Mouse (Mus musculus): Measurements from ENCODE around the gene Sox9. TPM values are rescaled to one million over a fixed set of nuclear protein-coding genes. Genes with fewer than 3 reads are reported as not detected.

Gene Sox9
- polyA plus RNA-seq, 1 experiment from 2014 or later = 209 TPM

- H3K4me2 ChIP-seq (replicated peaks) = no peak overlapping the region
- no peak for ATAC-seq (ENCODE audit: low FRiP score, low read depth)
- H3K27me3 ChIP-seq = no peaks in the 10 kb centered on the region; the same call in 1 of the 2 replicates
- H3K36me3 ChIP-seq = no peaks in the 10 kb centered on the region
- H3K9me3 ChIP-seq = no peaks in the 10 kb centered on the region
- no peak overlapping the region for H3K27ac ChIP-seq
- no peak overlapping the region for H3K4me3 ChIP-seq
- no peak overlapping the region for H3K9ac ChIP-seq
- WGBS = 53% methylated on average over 11 of the region's 11 CpGs
- peaks cover 21% of the 10 kb centered on the region for H3K4me1 ChIP-seq
Measured at GRCm38 (mm10) chr11:112834245-112835005, 52.4 kb downstream of the Sox9 start.

- peaks cover 27% of the 10 kb centered on the region for H3K4me1 ChIP-seq
- ATAC-seq (ENCODE audit: low FRiP score, low read depth) = no peak; the same call in 1 of the 2 replicates
- WGBS = 23% methylated on average over 7 of the region's 7 CpGs
- no peak overlapping the region for H3K9ac ChIP-seq
- no peak overlapping the region for H3K27ac ChIP-seq
- no peaks in the 10 kb centered on the region for H3K27me3 ChIP-seq
- H3K36me3 ChIP-seq = no peaks in the 10 kb centered on the region
- H3K4me2 ChIP-seq (replicated peaks) = no peak overlapping the region
- H3K9me3 ChIP-seq = no peaks in the 10 kb centered on the region
- H3K4me3 ChIP-seq = no peak overlapping the region
Measured at GRCm38 (mm10) chr11:112835468-112836092, 53.6 kb downstream of the Sox9 start.
